Mouse (Mus musculus) left cerebral cortex, postnatal 25 days (tissue): ENCODE data around the gene Pla2g7. TPM values are rescaled to one million over a fixed set of nuclear protein-coding genes. Genes with fewer than 3 reads are reported as not detected.
A peak's percentile ranks its signal among the peaks of the same experiment; 100 is the strongest.

ENCODE experiments used
- DNase-seq, 2 experiments: peaks; one replicate each; pipeline ENCODE4 v3.0.0; 2022; ENCODE audit warnings: low spot score in 2 of 2, mixed read lengths in 1 of 2
- intact Hi-C: fragments of 180-260 bp; cut with DNase I; formaldehyde crosslinking; loops from one replicate; pipeline ENCODE4 v1.15.1; 2025
- total RNA-seq, 2 experiments: library from RNA; stranded (reverse); gene quantifications; 2 replicates each; pipeline ENCODE4 v1.2.3; 2021

The Pla2g7 gene
- total RNA-seq, 2 experiments from 2014 or later: 76.0 to 79.6 TPM

DNA sequence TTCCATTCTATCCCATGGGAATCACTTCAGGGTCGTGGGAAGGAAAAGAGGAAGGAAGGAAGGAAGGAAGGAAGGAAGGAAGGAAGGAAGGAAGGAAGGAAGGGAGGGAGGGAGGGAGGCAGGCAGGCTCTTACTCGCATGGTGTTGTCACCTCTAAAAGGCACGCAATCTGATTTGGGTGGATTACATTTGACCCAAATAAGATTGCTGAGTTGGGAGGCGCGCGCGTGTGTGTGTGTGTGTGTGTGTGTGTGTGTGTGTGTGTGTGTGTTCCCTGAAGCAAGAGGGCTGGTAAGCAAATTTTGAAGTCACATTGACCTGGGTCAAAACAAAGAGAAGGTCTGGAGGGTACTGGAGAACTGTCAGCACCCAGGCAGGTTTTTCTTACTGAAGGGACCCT, 1.4 kb downstream of the Pla2g7 start:
- no peak for DNase-seq
- intact Hi-C loops: no loop called here

DNA sequence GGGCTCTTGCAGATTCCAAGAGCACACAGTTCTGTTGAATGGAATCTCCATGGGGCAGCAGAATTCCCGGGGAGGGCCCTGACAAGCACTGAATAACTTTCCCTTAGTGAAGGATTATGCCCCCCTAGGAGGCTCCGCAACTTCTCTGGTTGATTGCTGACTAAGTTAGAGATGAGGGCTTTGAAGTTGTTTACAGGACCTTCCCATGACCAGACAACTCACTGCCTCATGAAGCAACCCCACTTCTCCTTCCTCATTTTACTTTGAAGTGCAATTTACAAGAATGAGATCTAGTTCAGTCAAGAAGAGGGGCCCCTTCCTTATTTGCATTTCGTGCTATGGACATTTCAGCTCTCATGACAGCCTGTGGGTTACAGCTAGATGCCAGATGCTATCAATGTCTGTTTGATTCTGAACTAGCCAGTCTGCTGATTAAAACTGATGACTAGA, 5.8 kb downstream of the Pla2g7 start:
- intact Hi-C loops: no loop called here
- no peak for DNase-seq

DNA sequence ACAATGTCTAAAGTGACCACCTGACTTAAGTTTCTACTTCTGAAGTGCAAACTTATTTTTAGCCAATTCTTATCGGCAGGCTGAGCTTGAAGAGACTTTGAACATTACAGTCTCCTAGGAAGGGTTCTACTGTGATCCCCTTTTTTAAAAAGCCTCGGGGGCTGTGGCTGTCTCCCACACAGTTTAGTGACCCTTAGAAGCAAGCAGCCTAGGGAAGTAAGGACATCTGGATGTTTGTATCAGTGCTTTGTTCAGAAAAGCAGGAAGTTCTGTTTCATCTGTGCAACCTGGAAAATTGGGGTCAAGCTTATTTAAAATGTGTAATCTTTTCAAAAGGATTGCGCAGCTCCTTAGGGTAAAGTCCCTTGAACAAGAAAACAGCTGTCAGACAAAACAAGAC, 12.6 kb downstream of the Pla2g7 start:
- no peak for DNase-seq
- intact Hi-C loops: no loop called here

DNA sequence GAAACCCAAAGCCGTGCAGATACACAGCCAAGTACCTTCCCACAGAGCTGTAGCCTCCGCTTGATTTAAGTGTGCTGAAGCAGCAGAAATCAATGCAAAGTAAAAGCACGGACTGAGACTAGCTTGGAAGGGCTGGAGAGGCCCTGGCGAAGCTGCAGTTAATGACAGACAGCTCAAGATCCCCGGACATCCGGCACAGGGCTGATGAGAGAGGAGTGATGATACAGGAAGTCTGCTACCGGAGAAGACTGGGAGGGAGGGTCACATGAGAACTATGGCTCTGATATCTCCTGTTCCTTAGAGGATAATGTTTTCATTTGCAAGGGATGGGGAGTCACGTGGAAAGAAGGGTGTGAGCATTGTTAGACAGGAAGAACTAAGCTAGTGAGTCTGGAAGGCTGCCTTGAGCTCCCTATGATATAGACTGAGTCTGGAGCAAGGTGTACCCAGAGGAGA, 13.1 kb downstream of the Pla2g7 start:
- DNase-seq: peak; percentile 6 to 51
- intact Hi-C loops: no loop called here

DNA sequence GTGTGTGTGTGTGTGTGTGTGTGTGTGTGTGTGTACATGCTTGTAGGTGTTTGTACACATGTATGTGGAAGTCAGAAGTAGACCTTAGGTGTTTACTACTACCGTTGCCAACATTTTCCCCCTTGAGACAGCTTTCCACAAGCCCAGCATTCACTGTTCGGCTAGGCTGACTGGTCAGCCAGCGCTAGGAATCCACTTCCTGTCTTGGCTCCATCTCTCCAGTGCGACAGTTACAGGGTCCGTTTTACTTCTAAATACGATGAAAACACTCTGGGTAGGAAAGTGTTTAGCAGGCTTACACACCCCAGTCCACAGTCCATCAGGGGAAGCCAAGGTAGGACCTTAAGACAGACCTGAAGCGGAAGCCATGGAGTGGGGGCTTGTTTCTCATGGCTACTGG, 16.9 kb downstream of the Pla2g7 start:
- intact Hi-C loops: no loop called here
- no peak for DNase-seq

DNA sequence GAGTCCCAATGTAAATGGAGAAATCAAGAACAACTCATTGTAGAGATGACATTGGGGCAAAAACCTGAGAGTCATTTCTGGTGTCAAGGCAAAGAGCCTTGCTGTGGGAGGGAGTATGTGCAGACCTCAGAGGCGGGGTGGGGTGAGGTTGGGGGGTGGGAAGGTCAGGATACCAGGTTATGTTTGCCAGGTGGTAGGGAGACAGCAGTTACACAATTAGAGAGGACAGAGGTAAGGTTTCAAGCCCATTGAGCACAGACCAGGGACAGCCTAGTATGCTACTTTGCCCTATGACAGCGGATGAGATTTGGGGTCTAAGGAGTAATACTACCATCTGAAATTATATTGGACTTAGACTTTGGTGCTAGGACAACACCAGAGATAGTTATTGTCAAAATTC, 19.4 kb downstream of the Pla2g7 start:
- DNase-seq: no peak
- intact Hi-C loops: no loop called here

DNA sequence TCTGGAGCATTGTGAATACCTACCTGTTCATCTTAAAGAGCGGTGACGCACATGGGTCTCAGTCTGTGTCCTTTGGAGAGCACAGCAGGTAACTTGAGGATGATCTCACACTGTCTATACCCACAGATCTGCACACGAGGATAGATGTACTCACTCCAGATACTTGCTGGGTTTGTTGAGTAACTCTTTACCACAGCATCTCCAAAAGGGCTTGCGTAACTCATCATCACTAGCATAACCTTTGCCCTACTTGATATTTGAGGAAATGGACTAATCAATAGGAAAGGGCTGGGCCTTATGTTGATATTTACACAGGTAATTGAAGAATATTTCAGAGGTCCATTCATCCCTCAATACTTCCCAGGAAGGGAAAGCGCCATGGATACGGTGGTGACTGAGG, 21.9 kb downstream of the Pla2g7 start:
- intact Hi-C loops: no loop called here
- DNase-seq: no peak

DNA sequence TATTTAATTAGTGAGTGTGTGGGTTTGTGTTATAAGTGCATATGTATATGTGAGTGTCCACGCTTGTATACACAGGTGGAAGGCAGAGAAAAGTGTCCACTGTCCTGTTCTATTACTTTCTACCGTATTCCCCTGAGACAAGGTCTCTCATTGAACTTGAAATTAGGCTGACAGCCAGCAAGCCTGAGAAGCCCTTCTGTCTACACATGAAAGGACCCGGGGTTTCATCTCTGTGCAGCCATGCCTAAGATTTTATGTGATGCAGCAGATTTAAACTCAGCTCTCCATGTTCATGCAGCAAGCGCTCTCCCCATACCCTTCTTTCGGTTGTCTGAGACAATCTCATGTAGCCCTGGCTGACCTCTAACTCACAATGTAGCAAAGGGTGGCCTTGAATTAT, 22.6 kb downstream of the Pla2g7 start:
- DNase-seq: no peak
- intact Hi-C loops: no loop called here

DNA sequence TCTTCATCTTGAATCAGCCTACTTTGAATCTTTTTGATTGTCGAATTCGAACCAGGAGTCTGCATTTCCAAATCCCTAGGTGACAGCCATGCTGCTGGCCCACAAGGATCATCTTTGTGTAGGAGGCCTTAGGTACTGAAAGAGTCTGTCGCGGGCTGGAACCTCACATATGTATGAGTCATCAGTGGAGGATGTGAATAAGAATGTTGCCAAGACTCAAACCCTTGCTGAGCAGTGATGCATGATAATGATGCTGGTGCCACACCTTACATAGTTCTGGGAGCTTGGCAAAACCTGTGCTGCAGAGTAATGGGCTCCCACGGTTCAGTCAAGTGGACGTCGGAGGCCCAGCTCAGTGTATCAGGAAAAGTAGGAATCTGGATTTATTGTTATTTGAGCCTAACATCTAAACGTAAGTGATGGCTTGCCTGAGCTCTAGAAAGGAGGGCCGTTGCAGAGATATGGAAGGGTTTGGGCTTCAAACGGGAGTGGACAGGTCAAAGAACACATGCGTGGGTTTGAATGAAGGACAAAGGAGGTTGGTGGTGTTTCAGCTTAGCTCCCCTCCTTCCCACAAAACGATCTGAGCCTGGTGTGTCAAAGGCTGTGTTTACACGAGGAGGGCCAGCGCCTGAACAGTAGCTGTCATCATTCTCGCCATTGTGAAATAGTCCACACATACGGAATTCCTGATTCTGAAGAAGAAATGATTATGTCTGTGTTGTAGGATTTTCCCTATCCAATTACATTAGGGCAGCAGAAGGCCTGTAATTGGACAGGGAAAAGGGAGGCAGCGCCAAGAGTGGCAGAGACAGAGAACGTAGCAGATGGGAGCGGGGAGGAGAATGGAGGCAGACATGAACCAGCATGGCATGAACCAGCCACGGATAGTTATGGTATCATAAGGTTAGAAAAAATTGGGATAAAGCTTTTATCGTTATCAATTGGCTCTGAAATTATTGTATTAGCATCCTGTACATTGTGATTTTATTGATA, 24.7 kb downstream of the Pla2g7 start:
- DNase-seq: peak; percentile 14 to 89

DNA sequence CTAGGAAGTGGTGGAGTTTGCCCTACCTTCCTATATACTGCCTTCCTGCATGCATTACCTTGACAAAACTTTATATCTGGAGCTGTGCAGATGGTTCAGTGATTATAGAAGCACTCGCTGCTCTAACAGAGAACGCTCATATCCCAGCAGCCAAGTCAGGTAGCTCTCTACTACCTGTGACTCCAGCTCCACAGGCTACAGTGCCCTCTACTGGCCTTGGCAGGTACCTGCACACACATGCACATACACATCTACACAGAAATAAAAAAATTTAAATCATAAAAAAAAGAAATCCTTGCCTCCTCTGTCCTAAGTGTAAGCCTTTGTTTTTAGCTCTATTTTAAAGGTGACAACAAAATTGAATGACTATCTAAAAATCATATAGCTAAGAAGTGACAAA, 29.8 kb downstream of the Pla2g7 start:
- intact Hi-C loops: no loop called here

More for the DNA sequence above, 24.7 kb downstream of the Pla2g7 start:
- intact Hi-C loops: no loop called here

DNA sequence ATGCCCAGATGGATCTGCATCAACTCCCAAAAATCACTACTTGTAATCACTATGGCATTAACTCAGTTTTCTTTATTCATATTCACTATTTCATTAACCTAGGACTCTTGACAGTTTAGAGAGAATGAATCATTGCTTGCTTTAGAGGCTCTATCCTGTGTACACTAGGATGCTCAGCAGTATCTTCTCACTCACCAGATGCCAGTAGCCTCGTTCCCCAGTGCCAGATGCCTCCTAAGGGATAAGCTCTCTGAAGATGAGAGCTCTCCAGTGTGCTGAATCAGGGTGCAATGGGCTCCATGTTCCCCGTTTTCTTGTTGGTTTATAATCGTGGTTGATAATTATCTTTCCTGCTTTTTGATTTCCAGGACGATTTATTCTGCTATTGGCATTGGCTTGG, 30.8 kb downstream of the Pla2g7 start:
- intact Hi-C loops: no loop called here
- DNase-seq: peak in 1 of 2 experiments; percentile 33

More for the DNA sequence above, 29.8 kb downstream of the Pla2g7 start:
- DNase-seq: no peak

DNA sequence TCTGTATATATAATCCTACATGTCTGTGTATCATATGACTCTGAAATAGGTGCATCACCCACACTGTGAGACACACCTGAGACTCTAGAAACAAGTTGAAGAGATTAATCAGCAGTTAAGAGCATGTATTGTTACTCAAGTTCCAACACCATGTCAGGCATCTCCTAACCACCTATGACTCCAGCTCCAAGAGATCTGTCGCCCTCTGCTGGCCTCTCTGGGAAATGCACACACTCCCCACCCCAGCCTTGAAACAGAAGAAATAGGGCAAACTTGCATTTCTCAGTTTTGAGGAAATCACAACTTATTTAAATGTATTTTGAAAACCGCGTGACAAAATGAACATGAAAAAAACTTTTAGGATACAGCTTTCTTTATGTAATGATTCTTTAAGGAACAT, 38.8 kb downstream of the Pla2g7 start:
- intact Hi-C loops: loop anchor here (1.0 kb wide), 1 partner anchor 88 kb away; no protein-coding TSS in a partner anchor
- peak; percentile 49 to 68 for DNase-seq

DNA sequence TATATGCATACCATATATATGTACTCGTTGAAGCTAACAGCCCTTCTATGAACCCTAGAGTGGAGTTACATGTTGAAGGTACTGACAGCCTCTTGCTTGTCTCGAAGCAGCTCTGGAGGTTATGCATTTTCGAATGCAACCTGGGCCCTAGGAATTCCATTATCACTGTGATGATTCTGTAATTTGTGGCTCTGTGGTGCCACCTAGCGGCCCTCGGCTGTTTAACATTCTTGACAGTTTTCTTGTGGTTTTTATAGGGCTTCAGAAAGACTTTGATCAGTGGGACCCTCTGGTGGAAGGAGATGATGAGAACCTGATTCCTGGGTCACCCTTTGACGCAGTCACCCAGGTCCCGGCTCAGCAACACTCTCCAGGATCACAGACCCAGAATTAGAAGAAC, 43.7 kb downstream of the Pla2g7 start:
- intact Hi-C loops: loop anchor here (1.0 kb wide), 2 partner anchors 93 to 346 kb away; no protein-coding TSS in a partner anchor
- DNase-seq: peak; percentile 64 to 65

DNA sequence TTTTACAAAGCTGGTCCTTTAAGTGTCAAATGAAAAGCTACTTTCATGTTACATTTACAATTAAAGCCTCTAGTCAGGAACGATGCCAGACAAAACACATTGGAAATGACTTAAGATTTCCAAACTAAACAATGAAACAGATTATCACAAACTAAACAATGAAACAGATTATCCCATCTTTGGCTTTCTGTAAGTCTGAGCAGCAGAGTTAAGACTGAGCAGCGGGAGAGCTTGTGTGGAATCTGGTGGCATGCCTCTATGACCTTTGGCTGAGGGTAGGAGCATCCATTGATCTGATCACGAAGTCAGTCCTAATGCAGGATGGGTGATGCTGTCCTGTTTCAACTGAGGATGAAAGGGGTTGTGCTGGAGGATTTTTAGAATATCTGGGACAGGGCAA, 44.3 kb downstream of the Pla2g7 start:
- intact Hi-C loops: no loop called here
- no peak for DNase-seq

DNA sequence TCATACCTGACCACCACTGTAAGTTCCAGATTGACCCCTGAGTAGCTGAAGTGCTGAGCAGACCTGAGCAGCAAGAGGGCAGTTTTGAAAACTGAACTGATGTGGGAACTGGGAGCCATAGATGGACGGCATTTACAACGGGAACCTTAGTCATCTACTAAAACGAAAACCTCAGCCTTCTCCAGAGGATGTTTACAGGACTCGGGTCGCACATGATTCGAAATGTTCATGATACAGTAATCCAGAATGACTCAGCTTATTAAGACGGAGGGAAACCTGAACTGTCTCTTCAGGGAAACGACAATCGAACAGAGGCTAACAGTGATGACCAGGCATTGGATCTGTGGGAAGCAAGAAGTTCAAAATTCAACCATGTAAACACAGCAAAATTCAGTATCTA, 51.3 kb downstream of the Pla2g7 start:
- no peak for DNase-seq
- intact Hi-C loops: no loop called here

DNA sequence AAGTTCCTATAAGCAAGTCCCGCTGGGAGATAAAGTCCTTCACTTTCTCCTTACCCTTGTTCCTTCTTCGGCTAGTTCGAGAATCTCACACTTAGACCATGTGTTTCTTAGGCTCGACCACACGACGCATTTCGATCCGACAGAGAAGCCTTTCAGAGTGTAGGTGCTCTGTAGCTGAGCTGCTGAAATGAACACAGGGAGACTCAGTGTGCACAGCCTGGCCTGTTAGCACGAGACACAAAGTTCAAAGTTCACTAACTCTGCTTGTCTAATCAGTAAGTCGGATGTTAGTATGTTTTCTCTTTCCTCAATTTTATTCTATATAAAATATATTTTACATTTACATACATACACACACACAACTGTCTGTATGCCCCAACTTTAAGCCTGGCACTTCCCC, 54.2 kb downstream of the Pla2g7 start:
- DNase-seq: no peak
- intact Hi-C loops: no loop called here

DNA sequence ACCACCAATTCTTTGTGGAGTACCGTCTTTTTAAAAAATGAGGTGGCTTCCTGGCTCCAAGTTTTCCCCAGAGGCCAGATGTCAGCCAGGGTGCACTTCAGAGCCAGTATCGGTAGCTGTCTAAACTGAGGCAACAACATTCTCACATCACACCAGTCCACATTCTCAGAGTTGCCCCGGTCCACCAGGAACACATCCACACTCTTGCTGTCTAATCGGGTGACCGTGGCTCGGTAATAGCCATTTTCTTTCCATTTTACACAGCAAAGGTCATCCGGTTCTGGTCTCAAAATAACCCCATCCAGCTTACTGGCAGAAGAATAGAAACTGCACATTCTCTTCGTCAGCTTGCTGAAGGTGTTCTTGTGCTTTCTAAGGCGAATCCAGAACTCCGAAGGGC, 60.3 kb downstream of the Pla2g7 start:
- intact Hi-C loops: no loop called here
- no peak for DNase-seq

DNA sequence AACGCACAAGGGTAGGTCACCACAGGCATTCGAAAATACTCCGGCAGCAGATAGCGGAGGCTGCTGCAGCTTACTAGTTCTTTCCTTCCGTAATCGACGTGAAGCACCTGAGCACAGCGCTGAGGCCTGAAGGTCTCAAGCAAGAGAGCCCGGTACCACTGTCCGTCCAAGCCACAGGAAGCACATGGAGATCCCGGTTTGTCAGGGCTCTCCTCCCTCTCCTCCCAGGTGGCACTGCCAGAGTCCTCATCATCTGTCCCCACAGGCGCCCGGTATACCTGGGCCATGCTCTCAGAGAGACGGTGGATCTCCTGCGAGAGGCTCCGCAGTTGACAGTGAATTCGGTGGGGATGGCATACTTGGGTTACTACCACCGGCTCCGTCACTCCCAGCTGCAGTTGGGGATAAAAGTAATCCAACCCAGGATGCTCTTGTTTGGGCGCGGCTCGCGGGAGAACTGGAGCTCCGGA, 61.2 kb downstream of the Pla2g7 start:
- intact Hi-C loops: no loop called here

DNA sequence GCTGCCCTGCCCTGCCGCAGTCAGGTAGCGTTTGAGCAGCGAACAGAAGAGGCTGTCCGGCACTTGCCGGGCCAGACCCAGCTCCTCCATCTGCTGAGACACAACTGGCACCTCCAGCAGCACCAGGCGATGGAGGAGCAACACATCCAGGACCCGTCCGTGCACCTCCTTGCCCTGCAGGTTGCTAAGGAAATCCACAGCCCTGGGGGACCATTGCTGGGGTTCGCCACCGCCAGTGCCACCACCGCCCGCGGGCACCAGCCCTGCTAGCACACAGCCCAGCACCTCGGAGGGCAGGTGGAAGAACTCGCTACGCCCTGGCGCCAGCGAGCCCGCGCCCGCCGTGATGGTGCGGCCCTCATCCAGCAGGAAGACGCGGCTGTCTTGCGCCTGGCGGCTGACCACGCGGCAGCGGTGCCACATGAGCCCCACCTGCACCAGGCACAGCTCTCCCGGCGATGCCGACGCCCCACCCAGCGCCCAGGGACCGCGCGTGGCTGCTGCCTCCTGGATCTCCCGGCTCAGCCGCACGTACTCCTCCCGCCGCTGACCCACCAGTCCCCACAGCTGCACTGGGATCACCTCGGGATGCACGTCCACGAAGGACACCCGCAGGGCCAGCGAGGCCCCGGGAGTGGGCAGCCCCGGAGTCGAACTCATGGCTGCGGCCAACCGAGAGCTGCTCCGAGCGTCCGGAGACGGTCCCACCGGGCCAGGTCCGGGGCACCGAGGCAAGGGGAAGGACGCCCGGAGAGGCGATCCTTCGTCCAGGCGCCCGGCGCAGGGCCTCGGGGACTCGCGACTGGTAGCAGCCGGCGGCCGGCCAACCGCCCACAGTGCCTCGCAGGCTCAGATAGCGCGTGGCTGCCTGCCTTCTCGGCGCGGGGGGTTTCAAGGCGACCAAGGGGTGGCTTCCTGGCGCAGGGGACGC, 61.9 kb downstream of the Pla2g7 start, which contains the start of gene Tdrd6:
TSS of gene Tdrd6 (minus strand) at position 804 of the 931 bp plus-strand sequence.
- intact Hi-C loops: no loop called here
- DNase-seq: no peak

More for the DNA sequence above, 61.2 kb downstream of the Pla2g7 start:
- no peak for DNase-seq

DNA sequence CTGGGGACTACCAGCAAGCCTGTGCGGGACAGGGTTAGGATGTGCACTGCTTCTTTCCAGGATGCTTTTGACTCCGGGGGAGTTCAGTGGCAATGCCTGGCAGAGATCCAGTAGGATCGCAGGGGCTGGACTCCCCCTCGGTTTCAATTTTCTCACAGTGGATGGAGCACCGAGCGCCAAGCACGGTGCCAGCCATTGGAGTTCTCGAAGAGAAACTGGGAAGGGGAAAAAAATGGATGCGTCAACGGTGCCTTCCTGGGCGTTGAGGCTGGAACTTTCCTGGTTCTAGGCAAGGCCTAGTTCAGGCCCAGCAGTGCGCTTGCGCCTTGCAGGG, 62.5 kb downstream of the Pla2g7 start:
- intact Hi-C loops: no loop called here
- DNase-seq: no peak
